Mouse (Mus musculus) layer of hippocampus, adult 9-10 months (tissue): Measurements from ENCODE around the gene Ttc4.
A peak's percentile ranks its signal among the peaks of the same experiment; 100 is the strongest.

Experiments used
- DNase-seq: peaks from one replicate; pipeline ENCODE4 v3.0.0; 2022; ENCODE audit warnings: low spot score

The Ttc4 gene

DNA sequence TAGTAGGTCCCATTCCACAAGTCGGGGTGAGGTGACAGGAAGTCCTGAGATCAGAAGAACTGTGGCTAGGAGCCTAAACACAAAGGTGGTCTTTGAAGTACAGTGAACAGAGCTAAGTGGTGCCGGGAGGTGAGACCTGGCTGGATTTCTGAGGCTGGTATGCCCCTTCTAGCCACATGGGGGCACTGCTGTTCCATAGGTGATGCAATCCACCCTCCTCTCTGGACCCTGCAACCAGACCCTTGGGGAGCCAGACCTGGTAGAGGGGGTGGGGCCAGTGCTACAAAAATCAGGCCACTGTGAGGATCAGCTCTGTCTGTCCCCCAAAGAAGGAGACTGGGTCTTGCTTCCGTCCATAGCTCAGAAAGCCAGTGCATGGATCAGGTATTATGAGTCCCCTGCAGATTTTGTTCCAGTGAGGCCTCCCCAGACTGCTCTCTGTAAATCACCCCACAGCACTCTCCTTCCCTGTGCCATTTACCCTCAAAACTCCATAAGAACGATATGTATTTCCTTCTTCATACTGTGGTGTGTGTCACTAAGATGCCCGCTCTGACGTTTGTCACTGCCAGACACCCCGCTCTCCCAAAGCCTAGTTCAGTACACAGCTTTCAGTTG, 64.5 kb downstream of the Ttc4 start:
- DNase-seq: peak; percentile 71

DNA sequence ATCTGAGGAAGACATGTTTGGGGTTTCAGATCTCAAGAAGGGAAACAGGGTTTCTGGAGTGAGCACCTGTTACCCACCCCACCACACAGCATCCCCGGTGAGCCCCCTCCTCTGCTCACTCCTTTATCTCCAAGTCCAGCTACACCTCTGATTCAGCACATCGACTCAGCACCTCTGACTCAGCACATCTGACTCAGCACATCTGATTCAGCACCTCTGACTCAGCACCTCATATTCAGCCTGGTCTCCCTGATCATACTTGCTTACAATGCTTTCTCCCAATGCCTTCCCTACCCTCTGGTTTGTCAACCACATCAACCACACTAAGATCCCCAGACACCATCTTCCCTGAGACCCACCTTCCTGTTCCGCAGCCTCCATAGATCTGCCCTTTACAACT, 65.2 kb downstream of the Ttc4 start:
- no peak for DNase-seq

DNA sequence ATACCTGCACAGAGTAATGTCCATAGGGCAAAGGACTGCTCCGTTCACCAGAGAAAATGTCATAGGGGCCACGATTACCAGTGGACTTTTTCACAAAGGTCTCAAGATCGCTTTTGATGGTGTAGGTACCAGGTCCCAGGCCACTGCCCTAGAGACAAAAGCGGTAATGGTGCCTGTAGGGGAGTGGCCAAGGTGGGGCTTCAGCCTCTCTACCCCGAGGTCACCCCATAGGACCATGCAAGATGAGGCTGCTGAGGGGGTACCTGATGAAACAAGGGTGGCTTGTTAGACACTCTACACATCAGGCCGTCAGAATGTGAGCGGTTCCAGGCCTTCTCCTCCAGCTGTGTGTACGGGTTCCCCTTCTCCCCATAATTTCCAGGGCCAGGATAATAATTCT, 65.6 kb downstream of the Ttc4 start:
- no peak for DNase-seq
